Mouse (Mus musculus) adrenal gland, postnatal 10 days (tissue): ENCODE data around the gene Efna4. TPM values are rescaled to one million over a fixed set of nuclear protein-coding genes. Genes with fewer than 3 reads are reported as not detected.

Experiments used
- DNase-seq: peaks from one replicate; pipeline ENCODE4 v3.0.0; 2021; ENCODE audit warnings: mixed read lengths
- total RNA-seq, 2 experiments: library from RNA; stranded (reverse); gene quantifications; 2 replicates each; pipeline ENCODE4 v1.2.3; 2021

Gene Efna4
- total RNA-seq, 2 experiments from 2014 or later: 1.7 to 2.2 TPM

DNA sequence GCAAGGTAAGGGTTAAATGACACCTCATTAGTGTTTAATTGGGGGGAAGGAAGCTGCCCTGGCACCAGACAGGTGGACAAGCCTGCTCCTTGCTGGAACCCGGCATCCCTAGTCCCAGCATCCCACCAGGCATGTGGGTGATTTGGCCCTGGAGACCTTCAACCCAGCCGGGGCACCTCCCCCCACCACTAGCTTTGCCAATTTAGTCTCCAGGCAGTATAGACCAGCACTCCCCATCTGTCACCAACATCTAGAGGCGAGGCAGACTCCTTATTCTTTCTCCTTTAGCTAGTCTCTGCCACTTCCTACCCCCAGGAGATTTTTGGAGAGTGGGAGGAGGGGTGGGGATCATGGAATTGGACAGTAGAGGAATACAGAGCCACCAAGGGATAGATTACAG, 7.5 kb downstream of the Efna4 start:
- DNase-seq: no peak

DNA sequence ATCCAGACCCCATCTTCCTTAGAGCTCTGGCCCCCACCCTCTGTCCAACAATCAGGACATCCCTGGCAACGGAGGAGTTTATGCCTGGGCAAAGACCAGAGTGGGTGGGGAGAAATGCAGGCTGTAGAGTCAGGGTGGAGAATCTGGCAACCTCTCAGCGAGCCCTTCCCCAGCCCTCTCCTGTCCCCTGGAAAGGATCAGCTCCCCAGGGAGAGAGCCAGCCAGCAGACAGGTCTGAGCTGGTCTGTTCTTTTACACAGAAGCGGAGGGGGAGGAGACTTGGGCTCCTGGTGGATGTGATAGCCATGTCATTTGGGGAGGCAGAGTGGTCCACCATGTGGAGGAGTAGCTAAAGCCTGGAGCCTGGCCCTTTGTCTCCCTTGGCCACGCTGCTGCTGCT, 9.2 kb downstream of the Efna4 start:
- no peak for DNase-seq

DNA sequence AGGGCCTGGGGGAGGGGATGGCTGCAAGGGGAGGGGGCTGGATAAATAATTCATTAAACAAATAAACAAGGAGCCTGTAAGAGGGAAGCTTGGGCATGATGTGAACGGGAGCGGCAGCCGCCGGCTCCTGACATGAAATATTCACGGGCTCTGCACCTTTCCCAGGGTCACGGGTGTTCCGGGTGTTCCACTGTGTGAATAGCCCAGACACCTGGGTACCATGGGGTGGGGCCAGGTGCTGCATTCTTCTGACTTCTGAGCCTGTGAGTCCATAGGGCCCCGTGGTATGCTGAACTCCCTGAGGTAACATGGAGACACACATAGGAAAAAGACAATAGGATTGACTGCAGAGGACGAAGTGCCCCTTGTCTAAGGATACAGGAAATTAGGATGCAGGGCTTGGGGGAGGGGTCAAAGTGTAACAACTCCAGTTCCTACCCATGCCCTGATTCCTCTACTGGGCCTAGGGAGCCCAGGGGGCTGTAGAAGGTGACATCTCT, 10.4 kb downstream of the Efna4 start:
- no peak for DNase-seq

DNA sequence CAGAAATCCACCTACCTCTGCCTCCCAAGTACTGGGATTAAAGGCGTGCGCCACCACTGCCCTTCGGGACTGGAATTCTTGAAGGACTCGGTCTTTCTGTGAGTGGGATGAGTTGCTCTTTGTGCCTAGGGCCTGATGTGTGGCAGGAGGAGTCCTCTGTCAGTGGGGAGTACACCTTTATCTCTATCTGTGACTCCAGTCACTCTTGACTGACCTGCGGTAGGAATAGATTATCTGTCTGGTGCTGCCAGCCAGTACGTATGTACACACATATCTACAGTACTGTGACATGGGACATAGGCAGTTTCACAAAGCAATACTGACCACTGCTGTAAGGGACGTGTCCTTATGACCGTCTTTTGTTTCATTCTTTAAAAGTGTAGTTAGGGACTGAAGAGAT, 11.9 kb downstream of the Efna4 start:
- no peak for DNase-seq

DNA sequence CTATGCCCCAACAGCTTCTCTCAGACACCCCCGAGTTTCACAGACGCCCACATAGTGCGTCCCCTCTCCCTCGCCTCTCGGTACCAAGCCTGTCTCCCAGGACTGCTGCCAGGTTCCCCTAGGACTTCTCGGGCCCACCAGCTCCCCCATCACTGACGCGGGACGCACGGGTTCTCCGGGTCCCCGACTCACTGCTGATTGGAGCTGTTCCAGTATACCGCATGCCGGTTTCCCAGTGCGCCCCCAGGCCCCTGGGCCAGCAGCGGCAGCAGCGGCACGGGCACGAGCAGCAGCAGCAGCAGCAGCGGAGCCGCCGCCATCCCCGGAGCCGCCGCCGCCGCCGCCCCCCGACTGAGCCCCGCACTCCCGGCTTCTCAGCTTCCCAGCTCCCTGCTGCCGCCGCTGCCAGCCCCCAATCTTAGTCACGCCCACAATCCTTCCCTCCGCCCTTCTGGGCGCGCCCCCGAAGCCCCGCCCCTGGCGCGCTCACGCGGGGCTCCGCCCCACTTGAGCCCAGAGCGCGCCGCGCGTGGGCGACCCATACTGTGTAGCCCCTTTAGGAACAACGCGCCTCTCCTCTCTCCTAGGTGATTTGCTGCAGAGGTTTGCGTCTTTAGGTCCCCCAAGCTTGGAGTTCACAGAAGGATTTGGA, 15.2 kb downstream of the Efna4 start, which contains the start of gene Efna3:
Gene Efna3, minus strand, starts transcription at position 452 of the 652 bp plus-strand sequence.
- DNase-seq: peak; percentile 82

DNA sequence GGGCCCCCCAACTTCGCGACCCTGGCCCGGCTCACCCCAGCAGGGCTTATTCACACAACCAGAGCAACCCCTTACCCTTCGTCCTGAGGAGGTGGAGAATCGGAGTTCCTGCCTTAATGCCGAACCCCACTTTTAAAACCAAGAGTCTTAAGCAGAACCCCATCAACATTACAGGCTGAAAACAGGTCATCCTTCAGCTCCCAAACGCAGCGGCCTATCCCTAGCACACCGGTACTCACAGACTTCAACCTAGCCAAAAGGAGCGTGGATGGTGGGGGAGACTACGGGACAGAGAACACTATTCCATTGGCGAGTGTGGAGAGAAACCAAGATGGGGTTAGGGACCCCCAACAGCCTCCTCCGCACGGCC, 15.7 kb downstream of the Efna4 start:
- DNase-seq: no peak

DNA sequence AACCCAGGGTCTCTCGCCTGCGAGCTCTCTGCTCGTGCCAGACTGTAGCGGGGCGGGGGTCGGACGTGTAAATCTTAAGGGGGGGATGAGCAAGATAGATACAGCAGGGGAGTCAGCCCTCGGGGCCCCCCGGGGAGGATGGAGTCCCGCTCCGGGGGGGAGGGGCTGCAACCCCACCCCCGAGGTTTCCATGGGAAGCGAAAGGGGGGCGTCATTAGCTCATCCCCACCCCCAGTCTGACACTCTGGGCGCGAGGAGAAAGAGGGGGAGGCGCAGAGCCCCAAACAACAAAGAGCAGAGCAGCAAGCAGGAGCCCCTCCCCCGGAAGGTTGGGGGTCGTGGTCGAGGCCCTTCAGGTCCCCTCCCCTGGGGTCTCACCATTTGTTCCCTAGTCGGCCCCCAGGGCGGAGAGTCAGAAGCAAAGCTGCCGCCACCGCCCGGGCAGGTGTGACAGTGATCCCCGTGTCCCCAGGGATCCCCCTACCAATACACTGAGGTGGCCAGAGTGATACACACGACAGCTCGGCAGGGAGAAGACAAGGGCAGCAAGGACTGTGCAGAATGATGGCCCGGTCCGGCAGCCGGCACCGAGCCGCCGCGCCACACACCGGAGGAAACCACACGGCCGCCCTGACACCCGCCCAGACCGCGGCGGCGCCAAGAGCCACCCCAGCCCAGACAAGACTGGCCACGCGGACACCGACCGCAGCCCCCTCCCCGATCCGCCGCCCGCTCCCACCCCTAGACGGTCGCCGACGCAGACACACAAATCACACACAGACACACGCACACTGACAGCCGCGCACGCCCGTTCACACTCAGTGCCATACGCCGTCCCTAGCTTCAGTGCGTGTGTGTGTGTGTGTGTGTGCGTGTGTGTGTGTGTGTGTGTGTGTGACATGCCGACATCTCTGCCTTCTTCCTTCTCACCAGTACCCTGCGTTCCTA, 16.4 kb downstream of the Efna4 start:
- DNase-seq: no peak

DNA sequence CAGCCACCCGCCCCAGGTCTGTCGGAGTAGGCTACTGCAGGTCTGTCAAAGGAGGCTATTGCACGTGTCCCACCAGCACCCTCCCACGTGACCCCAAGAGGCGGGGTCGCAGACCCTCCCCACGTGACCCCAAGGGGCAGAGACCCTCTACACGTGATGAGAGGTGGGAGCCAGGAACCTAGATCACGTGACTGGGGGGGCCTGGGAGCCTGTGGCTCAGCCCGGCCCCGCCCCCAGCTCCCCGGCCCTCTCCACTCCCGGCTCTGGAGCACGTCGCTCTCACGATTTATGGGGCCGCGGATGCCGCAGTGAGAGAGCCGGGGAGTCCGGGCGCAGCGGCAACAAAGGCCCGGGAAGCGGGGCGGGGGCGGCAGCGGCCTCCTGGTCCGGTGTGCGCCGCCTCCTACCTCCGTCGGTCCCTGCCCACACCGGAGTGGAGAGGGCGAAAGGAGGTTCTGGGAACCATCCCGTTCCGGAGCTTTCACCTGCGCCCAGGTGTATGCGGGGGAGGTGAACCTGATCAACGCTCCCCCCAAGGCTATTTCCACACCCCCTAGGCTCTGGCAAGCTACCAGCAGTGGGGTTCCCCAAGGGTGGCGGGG, 17.1 kb downstream of the Efna4 start:
- DNase-seq: no peak

DNA sequence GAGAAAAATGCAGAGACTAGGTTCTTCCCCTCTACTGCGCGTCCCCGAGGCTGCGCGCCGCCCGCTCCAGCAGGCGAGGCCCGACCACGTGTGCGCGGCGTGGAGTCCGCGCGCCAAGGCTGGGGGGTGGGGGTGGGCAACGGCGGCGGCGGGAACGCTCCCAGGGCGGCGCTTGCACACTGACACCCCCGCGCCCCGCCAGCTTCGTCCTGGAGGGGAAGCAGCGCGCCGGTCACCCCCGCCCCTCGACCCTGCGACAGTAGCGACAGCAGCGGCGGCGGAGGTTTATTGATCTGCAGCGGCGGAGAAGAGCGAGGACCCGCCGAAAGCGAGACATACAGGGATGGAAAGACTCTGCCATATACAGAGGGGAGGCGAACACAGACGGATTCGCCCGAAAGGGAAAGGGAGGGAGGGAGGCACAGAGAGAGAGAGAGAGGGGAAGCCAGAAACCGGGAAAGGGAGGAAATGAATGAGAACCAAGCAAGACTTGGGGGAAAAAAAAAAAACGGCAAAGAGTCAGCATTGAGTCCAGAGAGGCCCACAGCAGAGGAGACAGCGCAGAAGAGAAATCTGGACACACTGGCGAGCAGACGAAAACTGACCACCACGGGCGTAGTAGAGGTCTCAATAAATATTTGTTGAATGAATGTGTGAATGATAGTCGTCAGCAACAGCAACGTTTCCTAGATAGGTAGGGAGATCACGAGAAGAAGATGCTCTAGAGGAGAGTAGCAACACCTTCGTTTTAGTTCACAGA, 18.1 kb downstream of the Efna4 start:
- no peak for DNase-seq

DNA sequence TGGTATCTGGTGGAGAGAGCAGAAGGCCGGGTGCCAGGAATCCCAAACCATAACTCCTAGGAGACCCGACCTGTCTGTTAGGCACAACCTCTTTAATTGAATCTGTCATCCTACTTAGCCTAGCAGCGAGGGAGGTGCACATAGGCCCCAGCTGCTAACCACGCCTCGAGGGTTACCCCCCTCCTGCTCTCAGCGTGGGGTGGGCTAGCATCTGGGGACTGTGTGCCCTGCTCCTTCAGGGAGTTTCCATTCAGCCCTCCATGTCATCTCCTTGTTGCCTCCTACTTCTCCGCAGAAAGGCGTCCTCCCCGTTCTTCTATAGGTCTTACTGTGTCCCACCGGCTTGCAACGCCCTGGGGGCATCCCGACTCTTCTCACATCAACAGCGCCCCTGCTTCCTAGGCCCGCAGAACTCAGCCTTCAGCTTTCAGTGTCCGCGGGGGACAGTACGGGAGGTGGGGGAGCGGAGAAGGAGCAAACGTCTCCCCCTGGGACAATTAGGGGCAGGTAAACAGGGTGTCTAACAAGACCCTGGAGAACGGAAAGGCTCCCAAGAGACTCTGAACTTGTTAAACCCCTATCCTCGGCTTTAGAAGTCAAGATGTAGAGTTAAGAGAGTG, 18.7 kb downstream of the Efna4 start:
- no peak for DNase-seq

DNA sequence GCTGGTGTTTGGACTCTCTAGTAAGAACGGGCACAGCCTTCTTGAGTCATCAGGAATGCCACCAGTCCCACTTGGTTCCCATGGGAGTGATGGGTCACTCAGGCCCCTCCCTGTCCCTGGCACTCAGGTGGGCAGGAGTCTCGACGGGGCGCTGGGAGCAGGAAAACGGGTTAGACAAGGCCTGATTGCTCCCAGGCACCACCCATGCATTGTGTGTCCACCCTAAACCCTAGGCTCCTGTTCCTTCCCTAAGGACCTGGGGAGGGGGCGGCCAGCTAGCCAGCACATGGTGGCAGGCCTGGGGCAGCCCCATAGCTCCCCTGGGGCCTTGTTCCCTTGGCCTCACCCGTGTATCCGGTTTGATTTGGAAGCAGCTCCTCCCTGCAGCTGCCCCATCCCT, 19.5 kb downstream of the Efna4 start:
- DNase-seq: no peak

DNA sequence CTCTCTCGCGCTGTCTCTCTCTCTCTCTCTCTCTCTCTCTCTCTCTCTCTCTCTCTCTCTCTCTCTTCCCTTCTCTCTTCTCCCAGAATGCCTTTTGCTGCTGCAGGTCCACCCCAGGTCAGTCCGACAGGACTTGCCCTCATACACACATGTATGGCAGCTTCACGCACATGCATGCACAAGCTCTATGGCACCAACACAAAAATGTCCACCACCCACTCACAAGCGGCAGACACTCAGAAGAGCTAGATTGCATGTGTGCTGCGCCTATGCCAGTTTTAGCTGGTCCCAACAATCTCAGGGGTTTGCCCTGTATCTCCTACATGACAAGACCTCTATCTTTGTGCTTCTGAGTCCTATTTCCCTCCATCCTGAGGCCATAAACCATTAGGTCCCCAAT, 20.6 kb downstream of the Efna4 start:
- no peak for DNase-seq

DNA sequence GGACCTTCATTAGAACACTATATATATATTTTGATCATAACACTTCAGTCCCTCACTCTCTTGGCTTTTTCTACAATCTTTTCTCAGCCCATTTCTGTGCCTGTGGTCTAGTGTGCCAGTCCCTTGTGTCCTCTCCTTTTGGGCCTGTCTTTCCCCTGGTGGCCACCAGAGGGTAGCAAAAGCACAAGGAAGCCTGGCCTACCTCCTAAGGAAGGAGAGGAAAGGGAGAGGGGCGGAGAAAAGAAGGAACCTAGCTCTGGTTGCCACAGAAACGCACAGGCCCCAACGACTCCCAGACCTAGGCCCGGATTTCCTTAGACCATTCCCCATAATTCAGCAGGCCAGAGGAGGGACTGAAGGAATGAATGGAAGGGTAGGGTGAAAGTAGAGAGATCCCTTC, 21.0 kb downstream of the Efna4 start:
- peak; percentile 90 for DNase-seq

DNA sequence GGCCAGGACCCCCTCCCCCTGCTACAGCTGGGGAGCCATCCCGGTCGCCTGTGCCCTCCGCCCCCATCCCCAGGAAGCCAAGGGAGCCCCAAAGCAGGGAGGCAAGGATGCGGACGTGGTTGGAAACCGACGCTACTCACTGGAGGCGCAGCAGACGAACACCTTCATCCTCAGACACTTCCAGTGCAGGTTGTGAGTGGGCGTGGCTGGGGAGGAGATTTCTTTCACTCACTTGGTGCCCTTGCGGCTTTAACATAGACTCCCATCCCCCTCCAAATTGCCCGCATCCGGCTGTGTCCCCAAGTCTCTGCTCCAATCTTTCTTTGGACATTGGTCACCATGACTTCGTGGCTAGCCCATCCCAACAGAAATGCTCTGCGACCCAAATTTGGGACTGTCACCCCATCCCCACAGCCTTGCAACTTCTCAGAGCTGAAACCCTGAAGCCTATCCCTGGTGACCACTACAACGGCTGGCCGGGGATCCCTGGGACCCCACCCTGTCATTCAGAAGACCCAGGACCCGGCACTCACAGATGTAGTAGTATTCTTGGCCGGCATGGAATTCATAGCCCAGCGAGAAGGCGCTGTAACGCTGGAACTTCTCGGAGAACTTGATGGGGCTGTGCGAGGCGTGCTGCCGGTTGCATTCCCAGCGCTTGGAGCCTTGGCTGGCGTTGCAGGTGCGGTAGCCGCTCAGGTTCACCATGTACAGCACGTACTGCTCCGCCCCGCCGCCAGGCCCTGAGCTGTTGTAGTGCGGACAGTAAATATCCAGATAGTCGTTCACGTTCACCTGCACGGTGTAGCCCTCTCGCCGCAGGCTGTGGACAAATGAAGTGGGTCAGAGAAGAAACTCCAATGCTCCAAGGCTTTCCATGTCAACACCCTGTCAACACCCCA, 21.6 kb downstream of the Efna4 start:
- no peak for DNase-seq

DNA sequence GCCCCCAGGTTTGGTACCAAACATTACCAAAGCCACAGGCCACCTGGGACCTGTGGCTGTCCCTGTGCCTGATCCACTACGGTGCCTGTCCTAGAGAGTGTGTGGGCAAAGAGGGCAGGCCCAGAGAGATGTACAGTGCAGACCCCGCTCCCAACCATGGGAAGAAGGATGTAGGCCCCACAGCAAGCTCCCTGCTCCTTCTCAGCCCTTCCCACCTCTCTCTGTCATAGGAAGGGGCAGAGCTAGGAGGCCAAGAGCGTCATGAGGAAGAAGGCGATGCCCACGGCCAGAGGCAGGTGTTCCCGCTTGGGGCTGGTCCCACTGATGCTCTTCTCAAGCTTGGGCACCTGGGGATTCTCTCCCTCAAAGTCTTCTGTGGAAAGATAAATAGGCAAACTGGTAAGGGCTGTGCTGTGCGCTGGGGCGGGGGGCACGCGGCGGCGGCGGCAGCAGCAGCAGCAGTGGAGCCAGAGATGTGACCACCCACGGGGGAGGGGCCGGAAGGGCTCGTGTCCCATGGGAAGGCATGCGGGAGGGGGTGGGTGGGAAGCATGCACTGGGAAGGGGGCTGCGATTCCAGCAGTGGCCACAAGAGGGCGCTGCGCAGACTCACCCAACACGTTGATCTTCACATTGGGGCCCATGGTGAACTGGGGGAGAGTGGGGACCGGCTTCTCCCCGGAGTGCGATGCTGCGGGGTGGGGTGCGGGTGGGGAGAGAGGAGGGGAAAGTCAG, 22.5 kb downstream of the Efna4 start:
- DNase-seq: peak; percentile 88

DNA sequence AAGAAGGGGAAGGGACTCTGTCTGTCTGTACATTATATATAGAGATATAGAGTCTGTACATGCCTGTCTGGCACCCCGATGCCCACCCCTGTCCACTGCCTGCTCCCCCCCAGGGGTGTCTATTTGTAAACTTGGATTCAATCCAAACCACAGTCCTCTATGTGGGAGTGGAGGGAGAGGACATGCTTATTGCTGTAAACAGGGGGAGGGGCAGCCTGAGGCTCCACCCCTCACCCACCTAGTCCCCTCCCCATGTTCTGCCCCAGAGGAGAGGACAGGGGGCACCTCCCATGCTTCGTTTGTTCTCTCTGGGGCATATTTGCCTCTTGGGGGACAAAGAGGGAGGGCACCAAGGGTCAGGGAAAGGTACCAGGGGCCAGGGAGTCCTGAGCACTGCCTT, 23.0 kb downstream of the Efna4 start:
- no peak for DNase-seq

DNA sequence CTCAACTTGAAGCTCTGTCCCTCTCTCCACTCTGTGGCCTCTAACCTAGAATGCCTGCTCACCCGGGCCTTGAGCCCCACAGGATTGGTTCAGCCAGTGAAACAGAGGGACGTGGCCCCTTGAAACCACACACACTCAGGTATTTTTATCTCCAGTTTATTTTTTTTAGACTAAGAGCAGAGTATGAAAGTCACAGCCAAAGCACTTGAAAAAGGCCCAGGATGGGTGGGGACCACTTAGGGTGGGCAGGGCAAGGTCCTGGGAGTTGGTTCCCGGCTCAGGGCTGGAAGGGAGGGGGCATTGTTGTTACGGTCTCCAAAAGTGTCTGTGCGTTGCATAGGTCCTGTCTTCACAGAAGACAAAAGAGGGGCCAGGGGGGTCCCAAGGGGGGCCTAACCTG, 23.5 kb downstream of the Efna4 start:
- no peak for DNase-seq

DNA sequence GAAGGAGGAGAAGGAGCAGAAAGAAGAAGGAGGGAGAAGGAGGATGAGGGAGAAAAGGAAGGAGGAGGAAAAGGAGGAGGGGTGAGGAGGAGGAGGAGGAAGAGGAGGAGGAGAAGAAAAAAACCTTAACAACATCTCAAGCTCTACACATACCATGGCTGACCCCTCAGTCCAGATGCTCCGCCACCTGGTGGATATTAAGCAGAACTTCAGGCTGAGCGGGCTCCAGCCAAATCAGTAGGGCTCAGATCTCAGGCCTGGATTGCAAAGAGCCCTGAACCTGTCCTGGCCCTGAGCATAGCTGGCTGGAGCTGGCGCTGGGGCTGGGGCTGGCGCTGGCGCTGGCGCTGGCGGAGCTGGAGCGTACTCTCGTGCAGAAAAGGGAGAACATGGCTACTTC, 29.7 kb downstream of the Efna4 start:
- peak; percentile 83 for DNase-seq

DNA sequence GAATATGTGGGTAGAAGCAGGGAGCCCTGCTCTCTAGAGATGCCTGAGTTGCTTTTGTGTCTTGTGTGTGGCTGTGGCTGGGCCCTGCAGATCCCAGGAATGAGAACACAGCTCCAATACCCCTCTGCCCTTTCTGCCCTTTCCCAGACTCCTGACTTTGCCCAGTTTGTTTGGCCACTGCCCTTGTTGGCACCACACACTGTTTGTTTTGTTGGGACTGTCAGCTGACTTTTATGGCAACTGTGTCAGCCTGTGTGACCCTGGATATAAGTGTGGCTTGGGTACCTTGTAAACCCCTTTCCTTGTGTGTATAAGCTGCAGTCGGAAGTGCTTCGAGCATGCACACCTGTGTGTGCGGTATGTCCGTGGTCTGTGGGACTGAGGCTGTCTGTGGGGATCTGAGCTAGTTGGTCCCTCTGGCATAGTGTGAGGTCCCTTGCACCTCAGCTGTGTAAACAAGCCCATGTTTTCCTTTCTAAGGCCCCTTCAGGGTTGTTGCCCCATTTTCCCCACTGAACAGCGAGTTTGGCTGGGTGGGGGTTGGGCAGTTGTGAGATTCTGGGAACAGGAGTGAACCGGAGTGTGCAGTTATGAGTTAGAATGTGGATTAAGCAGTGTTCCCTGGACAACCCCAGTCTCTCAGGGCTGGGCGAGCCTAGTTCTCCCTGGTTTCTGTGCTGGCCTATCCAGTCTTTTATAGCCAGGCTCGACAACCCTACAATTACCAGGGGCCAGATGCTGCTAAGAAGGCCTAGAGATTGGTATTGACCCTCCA, 32.1 kb downstream of the Efna4 start:
- peak; percentile 42 for DNase-seq
